Mouse (Mus musculus) MEL (cell line): ENCODE measurements at regions not wholly inside any gene's neighbourhood (a gene's known extent, or its start where the extent isn't known, plus 50 kb on each side); places are given as distances from the start of the nearest gene placed in this dataset.

Experiments
- DNase-seq: peaks from one replicate; pipeline ENCODE4 v3.0.0; 2011; ENCODE audit warnings: low read depth, low spot score
- H3K27ac ChIP-seq: 2 replicates; pipeline ENCODE4 v1.5.1; 2012; ENCODE audit warnings: low read depth, mild to moderate bottlenecking, control low read depth, low read length, moderate library complexity; ENCODE audit not compliant: control insufficient read depth
- H3K27me3 ChIP-seq, 2 experiments: fragments of 150-350 bp in 1 of 2; sonication (generic) in 1 of 2; 2 replicates each; pipeline ENCODE4 v1.6.1; 2012; ENCODE audit warnings: low read length in 2 of 2, mild to moderate bottlenecking in 2 of 2, improper control_type of control experiment in 1 of 2, moderate library complexity in 1 of 2; ENCODE audit not compliant: insufficient read depth in 2 of 2, control insufficient read depth in 1 of 2
- H3K36me3 ChIP-seq, 2 experiments: 2 replicates each; pipeline ENCODE4 v1.6.1; 2012 to 2014; ENCODE audit warnings: low read length in 2 of 2, improper control_type of control experiment in 1 of 2, inconsistent platforms in 1 of 2, mild to moderate bottlenecking in 1 of 2; ENCODE audit not compliant: insufficient read depth in 2 of 2, control insufficient read depth in 1 of 2
- H3K4me1 ChIP-seq, 2 experiments: fragments of 150-350 bp in 1 of 2; sonication (generic) in 1 of 2; 2 replicates each; pipeline ENCODE4 v1.6.1; 2012; ENCODE audit warnings: low read length in 2 of 2, improper control_type of control experiment in 1 of 2, mild to moderate bottlenecking in 1 of 2; ENCODE audit not compliant: insufficient read depth in 2 of 2, control insufficient read depth in 1 of 2
- H3K4me3 ChIP-seq, 2 experiments: fragments of 150-350 bp in 1 of 2; sonication (generic) in 1 of 2; 2 replicates each; pipeline ENCODE4 v1.5.1; 2012; ENCODE audit warnings: low read depth in 2 of 2, low read length in 2 of 2, mild to moderate bottlenecking in 2 of 2, moderate library complexity in 2 of 2, control low read depth in 1 of 2, improper control_type of control experiment in 1 of 2; ENCODE audit not compliant: control insufficient read depth in 1 of 2, insufficient read depth in 1 of 2
- H3K79me2 ChIP-seq: 2 replicates; pipeline ENCODE4 v1.6.1; 2012; ENCODE audit warnings: mild to moderate bottlenecking, low read length, moderate library complexity; ENCODE audit not compliant: control insufficient read depth, poor library complexity, insufficient read depth
- H3K9ac ChIP-seq: 2 replicates; pipeline ENCODE4 v1.6.1; 2012; ENCODE audit warnings: low read depth, mild to moderate bottlenecking, control low read depth, low read length, moderate library complexity; ENCODE audit not compliant: control insufficient read depth, poor library complexity, severe bottlenecking
- H3K9me3 ChIP-seq: fragments of 150-350 bp; sonication (generic); replicated peaks from 2 replicates; pipeline ENCODE4 v1.6.1; 2012; ENCODE audit warnings: mild to moderate bottlenecking, low read length, improper control_type of control experiment, moderate library complexity; ENCODE audit not compliant: insufficient read depth
- BHLHE40 ChIP-seq: IDR thresholded peaks from 2 replicates; pipeline ENCODE4 v1.6.1; 2012; ENCODE audit warnings: low read depth, mild to moderate bottlenecking, inconsistent platforms, low read length, improper control_type of control experiment, borderline replicate concordance
- EP300 ChIP-seq, 2 experiments: IDR thresholded peaks; 2 replicates each; pipeline ENCODE4 v1.6.1; 2011; ENCODE audit warnings: improper control_type of control experiment in 2 of 2, low read length in 2 of 2, low read depth in 1 of 2, mild to moderate bottlenecking in 1 of 2
- GATA1 ChIP-seq: IDR thresholded peaks from 2 replicates; pipeline ENCODE4 v1.6.1; 2011; ENCODE audit warnings: low read depth, low read length, improper control_type of control experiment
- HCFC1 ChIP-seq: IDR thresholded peaks from 2 replicates; pipeline ENCODE4 v1.6.1; 2012; ENCODE audit warnings: low read depth, mild to moderate bottlenecking, inconsistent platforms, low read length, improper control_type of control experiment, moderate library complexity
- JUND ChIP-seq: IDR thresholded peaks from 2 replicates; pipeline ENCODE4 v1.6.1; 2011; ENCODE audit warnings: low read depth, mild to moderate bottlenecking, improper control_type of control experiment, low read length
- KAT2A ChIP-seq: conservative IDR thresholded peaks from 2 replicates; pipeline ENCODE4 v1.6.1; 2012; ENCODE audit warnings: low read depth, low read length, improper control_type of control experiment, inconsistent platforms
- MAFK ChIP-seq: IDR thresholded peaks from 2 replicates; pipeline ENCODE4 v1.6.1; 2011; ENCODE audit warnings: low read depth, mild to moderate bottlenecking, low read length, improper control_type of control experiment, borderline replicate concordance
- MAX ChIP-seq: IDR thresholded peaks from 2 replicates; pipeline ENCODE4 v1.6.1; 2011; ENCODE audit warnings: low read length, improper control_type of control experiment
- MAZ ChIP-seq: IDR thresholded peaks from 2 replicates; pipeline ENCODE4 v1.6.1; 2012; ENCODE audit warnings: low read depth, mild to moderate bottlenecking, inconsistent platforms, low read length, improper control_type of control experiment
- MEF2A ChIP-seq: IDR thresholded peaks from 2 replicates; pipeline ENCODE4 v1.6.1; 2014; ENCODE audit warnings: low read depth, mild to moderate bottlenecking, inconsistent platforms, low read length, improper control_type of control experiment; ENCODE audit not compliant: poor library complexity, insufficient replicate concordance, severe bottlenecking; ENCODE audit errors: extremely low read depth
- MXI1 ChIP-seq: IDR thresholded peaks from 2 replicates; pipeline ENCODE4 v1.6.1; 2011; ENCODE audit warnings: mild to moderate bottlenecking, low read depth, low read length, improper control_type of control experiment
- POLR2A ChIP-seq, 2 experiments: IDR thresholded peaks; 2 replicates each; pipeline ENCODE4 v1.6.1; 2011 to 2012; ENCODE audit warnings: low read length in 2 of 2, mild to moderate bottlenecking in 2 of 2, control low read depth in 1 of 2, improper control_type of control experiment in 1 of 2, low read depth in 1 of 2, moderate library complexity in 1 of 2; ENCODE audit not compliant: control insufficient read depth in 1 of 2, insufficient read depth in 1 of 2, poor library complexity in 1 of 2
- POLR2AphosphoS2 ChIP-seq: IDR thresholded peaks from 2 replicates; pipeline ENCODE4 v1.6.1; 2011; ENCODE audit warnings: low read length, improper control_type of control experiment
- RCOR1 ChIP-seq: IDR thresholded peaks from 2 replicates; pipeline ENCODE4 v1.6.1; 2012; ENCODE audit warnings: low read depth, mild to moderate bottlenecking, inconsistent platforms, low read length, improper control_type of control experiment
- SIN3A ChIP-seq: IDR thresholded peaks from 2 replicates; pipeline ENCODE4 v1.6.1; 2012; ENCODE audit warnings: low read length, improper control_type of control experiment, inconsistent platforms
- TBP ChIP-seq: IDR thresholded peaks from 2 replicates; pipeline ENCODE4 v1.8.0; 2011; ENCODE audit warnings: low read depth, low read length, improper control_type of control experiment
- UBTF ChIP-seq: IDR thresholded peaks from 2 replicates; pipeline ENCODE4 v1.6.1; 2012; ENCODE audit warnings: low read depth, mild to moderate bottlenecking, inconsistent platforms, low read length, improper control_type of control experiment, moderate library complexity, borderline replicate concordance; ENCODE audit not compliant: insufficient read depth
- ZMIZ1 ChIP-seq: IDR thresholded peaks from 2 replicates; pipeline ENCODE4 v1.6.1; 2012; ENCODE audit warnings: low read depth, mild to moderate bottlenecking, inconsistent platforms, low read length, improper control_type of control experiment, moderate library complexity
- ZNF384 ChIP-seq: IDR thresholded peaks from 2 replicates; pipeline ENCODE4 v1.6.1; 2012; ENCODE audit warnings: low read depth, mild to moderate bottlenecking, inconsistent platforms, low read length, improper control_type of control experiment

DNA sequence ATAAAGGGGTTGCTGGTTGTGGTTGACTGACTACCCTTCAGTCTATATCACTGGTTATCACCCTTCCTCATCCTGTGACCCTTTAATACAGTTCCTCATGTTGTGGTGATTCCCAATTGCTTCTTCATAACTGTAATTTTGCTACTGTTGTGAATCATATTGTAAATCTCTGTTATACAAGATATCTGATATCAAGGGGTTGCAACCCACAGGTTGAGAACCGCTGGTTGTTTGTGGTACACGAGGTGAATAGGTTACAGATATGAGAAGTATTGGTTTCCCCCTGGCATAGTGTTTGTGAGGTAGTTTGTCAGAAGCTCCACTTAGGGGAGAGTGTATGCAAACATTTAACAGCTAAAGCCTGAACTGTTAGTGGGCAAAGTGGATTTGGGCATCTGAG, 58.9 kb upstream of the Foxn3 start:
- no peak overlapping the region for H3K4me3 ChIP-seq

DNA sequence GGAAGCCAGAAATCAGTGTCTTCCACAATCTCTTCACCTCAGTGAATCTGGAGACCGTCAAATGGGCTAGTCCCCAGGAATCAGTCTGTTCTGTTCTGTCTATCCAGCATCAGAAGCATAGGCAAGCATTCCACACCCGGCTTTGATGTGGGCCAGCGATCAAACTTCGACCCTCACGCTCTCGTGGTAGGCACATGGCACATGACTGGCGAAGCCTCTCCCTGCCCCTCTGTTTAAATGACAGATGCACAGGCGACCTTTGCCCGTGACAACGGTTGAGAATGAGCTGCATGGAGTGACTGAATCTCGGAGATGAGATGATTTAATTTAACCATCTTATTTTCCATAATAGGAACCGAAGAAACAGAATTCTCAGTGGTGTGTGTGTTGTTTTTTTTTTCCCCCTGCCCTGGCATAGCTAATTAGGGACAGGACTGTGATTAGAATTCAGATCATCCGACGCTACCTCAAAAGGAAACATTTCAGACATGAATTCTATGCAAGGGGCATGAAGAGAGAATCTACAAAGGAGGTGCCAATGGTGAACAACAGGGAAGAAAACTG, 53.9 kb upstream of the Foxn3 start:
- Histone ChIP-seq H3K9ac (no peak overlapping the region), H3K79me2 (no peaks in the 10 kb centered on the region), H3K36me3 (no peaks in the 10 kb centered on the region), H3K27ac (no peak overlapping the region), H3K4me1 (no peaks in the 10 kb centered on the region)
- TF ChIP-seq BHLHE40 (no peak), SIN3A (no peak), MAFK (no peak), GATA1 (no peak), UBTF (no peak), RCOR1 (no peak), POLR2AphosphoS2 (no peak), ZMIZ1 (no peak), MEF2A (no peak), EP300 (IDR thresholded peaks at IDR 0.05; ENCODE audit: low read depth in 1 of 2, low read length in 2 of 2) (no peak), MAZ (no peak), HCFC1 (no peak), ZNF384 (no peak), MXI1 (no peak)
- TF ChIP-seq, all 39 proteins: peak for 0
- Histone ChIP-seq H3K4me3 (no peak overlapping the region), H3K9me3 (no peaks in the 10 kb centered on the region), H3K27me3 (no peaks in the 10 kb centered on the region; a peak in 1 of 4 replicates)
- no peak for DNase-seq

More for the DNA sequence above, 58.9 kb upstream of the Foxn3 start:
- Histone ChIP-seq H3K9me3 (no peaks in the 10 kb centered on the region), H3K4me1 (peaks cover 2 to 3% of the 10 kb centered on the region in 2 experiments; a peak in 3 of 4 replicates), H3K79me2 (no peaks in the 10 kb centered on the region), H3K9ac (no peak overlapping the region), H3K27ac (no peak overlapping the region), H3K36me3 (peaks cover 0 to 5% of the 10 kb centered on the region in 2 experiments; a peak in 2 of 4 replicates)
- DNase-seq = no peak
- TF ChIP-seq RCOR1 = peak; percentile 52; the same call in 1 of the 2 replicates
- no peak for TF ChIP-seq MAX
- TF ChIP-seq UBTF = no peak
- TF ChIP-seq EP300 (IDR thresholded peaks at IDR 0.05; ENCODE audit: low read depth in 1 of 2, low read length in 2 of 2) = 0 out of 4 replicates have a peak, but pooled peaks of 1 of the 2 experiments have one; percentile 5
- no peak for TF ChIP-seq SIN3A
- TF ChIP-seq JUND = no peak
- no peak for TF ChIP-seq KAT2A
- no peak for TF ChIP-seq POLR2A (IDR thresholded peaks at IDR 0.05; ENCODE audit: control insufficient read depth in 1 of 2, insufficient read depth in 1 of 2, low read depth in 1 of 2, low read length in 2 of 2, poor library complexity in 1 of 2)
- no peak for TF ChIP-seq TBP
- TF ChIP-seq, all 39 proteins: peak for 2
- no peaks in the 10 kb centered on the region for H3K27me3 ChIP-seq
